Mouse (Mus musculus): ENCODE data around the gene Tspan4. TPM values are rescaled to one million over a fixed set of nuclear protein-coding genes. Genes with fewer than 3 reads are reported as not detected.
A peak's percentile ranks its signal among the peaks of the same experiment; 100 is the strongest.

The Tspan4 gene
- polyA plus RNA-seq, 1 experiment from 2014 or later = 61.5 TPM

GRCm38 (mm10) chr7:141470637-141470944 is 4.4 kb upstream of the Tspan4 start:
- Histone ChIP-seq H3K36me3 (ENCODE audit: control insufficient read depth, insufficient read depth) (peaks cover 27% of the 10 kb centered on the region), H3K27me3 (ENCODE audit: control insufficient read depth, insufficient read depth, low read length) (no peaks in the 10 kb centered on the region)
- 93% methylated on average over 10 of the region's 10 CpGs for WGBS

GRCm38 (mm10) chr7:141471236-141471635 is 3.8 kb upstream of the Tspan4 start:
- Histone ChIP-seq H3K9me3 (replicated peaks; ENCODE audit: control insufficient read depth, low read length) (no peaks in the 10 kb centered on the region), H3K9ac (ENCODE audit: low read length) (no peak overlapping the region), H3K27ac (ENCODE audit: low read length) (no peak overlapping the region), H3K4me1 (ENCODE audit: control insufficient read depth, insufficient read depth, low read length) (peaks cover 48% of the 10 kb centered on the region), H3K27me3 (ENCODE audit: control insufficient read depth, insufficient read depth, low read length) (no peaks in the 10 kb centered on the region), H3K36me3 (ENCODE audit: control insufficient read depth, insufficient read depth) (peaks cover 27% of the 10 kb centered on the region), H3K4me3 (ENCODE audit: low read length) (no peak overlapping the region), H3K4me2 (ENCODE audit: low read depth, low read length) (no peak overlapping the region)
- no peak for ATAC-seq (replicated peaks; ENCODE audit: extremely low read depth, insufficient read depth, low FRiP score)
- 79% methylated on average over 1 of the region's 1 CpGs for WGBS

More at GRCm38 (mm10) chr7:141470637-141470944, 4.4 kb upstream of the Tspan4 start:
- Histone ChIP-seq H3K4me1 (ENCODE audit: control insufficient read depth, insufficient read depth, low read length) (peaks cover 43% of the 10 kb centered on the region), H3K4me2 (ENCODE audit: low read depth, low read length) (no peak overlapping the region), H3K9ac (ENCODE audit: low read length) (no peak overlapping the region), H3K4me3 (ENCODE audit: low read length) (no peak overlapping the region), H3K9me3 (replicated peaks; ENCODE audit: control insufficient read depth, low read length) (no peaks in the 10 kb centered on the region), H3K27ac (ENCODE audit: low read length) (no peak overlapping the region)
- ATAC-seq (replicated peaks; ENCODE audit: extremely low read depth, insufficient read depth, low FRiP score) = no peak

DNA sequence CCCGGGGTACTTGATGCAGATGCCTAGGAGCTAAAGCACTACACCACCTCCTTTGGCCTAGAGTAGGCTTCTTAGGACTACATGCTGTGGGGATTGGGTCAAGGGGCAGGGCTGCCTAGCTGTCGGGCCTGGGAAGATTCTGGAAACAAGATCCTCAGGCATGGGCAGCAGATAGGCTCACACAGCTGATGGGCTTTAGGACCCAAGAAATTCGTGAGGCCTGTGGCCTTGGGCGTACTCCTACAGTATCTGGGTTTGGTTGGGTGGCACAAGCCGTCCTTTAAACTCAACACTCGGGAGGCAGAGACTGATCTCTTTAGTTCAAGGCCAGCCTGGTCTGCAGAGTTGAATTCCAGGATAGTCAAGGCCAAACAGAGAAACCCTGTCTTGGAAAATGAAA is 2.8 kb upstream of the Tspan4 start:
- peaks cover 27% of the 10 kb centered on the region for H3K36me3 ChIP-seq (ENCODE audit: control insufficient read depth, insufficient read depth)
- no peak overlapping the region for H3K4me3 ChIP-seq (ENCODE audit: low read length)
- WGBS = 75% methylated on average over 6 of the region's 6 CpGs
- no peak overlapping the region for H3K9ac ChIP-seq (ENCODE audit: low read length)
- no peaks in the 10 kb centered on the region for H3K9me3 ChIP-seq (replicated peaks; ENCODE audit: control insufficient read depth, low read length)
- H3K4me2 ChIP-seq (ENCODE audit: low read depth, low read length) = no peak overlapping the region
- no peak overlapping the region for H3K27ac ChIP-seq (ENCODE audit: low read length)
- ATAC-seq (replicated peaks; ENCODE audit: extremely low read depth, insufficient read depth, low FRiP score) = no peak
- H3K27me3 ChIP-seq (ENCODE audit: control insufficient read depth, insufficient read depth, low read length) = no peaks in the 10 kb centered on the region
- peaks cover 49% of the 10 kb centered on the region for H3K4me1 ChIP-seq (ENCODE audit: control insufficient read depth, insufficient read depth, low read length)

DNA sequence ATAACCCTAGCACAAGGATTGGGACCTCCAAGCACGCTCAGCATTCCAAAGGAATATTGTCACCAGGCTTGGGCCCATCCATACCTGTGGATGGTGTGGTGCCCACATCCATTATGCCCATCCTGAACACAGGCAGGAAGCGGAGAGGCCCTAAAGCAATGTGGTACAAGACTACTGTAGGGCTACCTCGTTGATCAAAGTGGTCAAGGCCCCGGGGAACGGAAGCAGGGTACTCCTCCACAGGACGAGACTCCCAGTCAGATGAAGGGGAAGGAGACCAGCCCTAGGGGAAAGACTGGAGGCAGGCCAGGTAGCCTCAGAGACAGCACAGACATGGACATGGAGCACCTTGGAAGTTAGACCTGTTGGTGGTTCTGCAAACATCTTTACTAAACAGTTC is 2.3 kb upstream of the Tspan4 start:
- Histone ChIP-seq H3K36me3 (ENCODE audit: control insufficient read depth, insufficient read depth) (peaks cover 27% of the 10 kb centered on the region), H3K27me3 (ENCODE audit: control insufficient read depth, insufficient read depth, low read length) (no peaks in the 10 kb centered on the region), H3K27ac (ENCODE audit: low read length) (no peak overlapping the region), H3K4me2 (ENCODE audit: low read depth, low read length) (no peak overlapping the region), H3K9ac (ENCODE audit: low read length) (no peak overlapping the region), H3K9me3 (replicated peaks; ENCODE audit: control insufficient read depth, low read length) (no peaks in the 10 kb centered on the region), H3K4me1 (ENCODE audit: control insufficient read depth, insufficient read depth, low read length) (peaks cover 55% of the 10 kb centered on the region), H3K4me3 (ENCODE audit: low read length) (no peak overlapping the region)
- 80% methylated on average over 6 of the region's 6 CpGs for WGBS
- ATAC-seq (replicated peaks; ENCODE audit: extremely low read depth, insufficient read depth, low FRiP score) = no peak

DNA sequence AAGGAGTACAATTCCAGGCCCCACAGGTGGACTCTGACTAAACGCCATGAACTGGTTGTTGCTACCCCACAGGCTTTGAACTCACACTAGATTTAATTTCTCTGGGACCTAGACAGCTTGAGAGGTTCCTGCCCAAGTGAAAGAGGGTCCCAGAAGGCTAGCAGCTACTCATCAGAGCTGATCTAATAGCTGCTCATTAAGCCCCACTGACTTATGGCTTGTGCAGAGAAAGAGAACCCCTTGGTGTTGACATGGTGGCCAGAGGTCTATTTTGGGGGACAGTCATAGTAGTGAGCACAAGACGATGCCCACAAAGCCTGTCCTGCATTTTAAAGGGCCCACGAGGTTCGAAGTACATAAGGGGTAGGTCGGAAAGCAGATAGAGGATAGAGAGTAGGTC is 880 bp upstream of the Tspan4 start:
- WGBS = 4% methylated on average over 5 of the region's 5 CpGs
- H3K4me1 ChIP-seq (ENCODE audit: control insufficient read depth, insufficient read depth, low read length) = peaks cover 52% of the 10 kb centered on the region

DNA sequence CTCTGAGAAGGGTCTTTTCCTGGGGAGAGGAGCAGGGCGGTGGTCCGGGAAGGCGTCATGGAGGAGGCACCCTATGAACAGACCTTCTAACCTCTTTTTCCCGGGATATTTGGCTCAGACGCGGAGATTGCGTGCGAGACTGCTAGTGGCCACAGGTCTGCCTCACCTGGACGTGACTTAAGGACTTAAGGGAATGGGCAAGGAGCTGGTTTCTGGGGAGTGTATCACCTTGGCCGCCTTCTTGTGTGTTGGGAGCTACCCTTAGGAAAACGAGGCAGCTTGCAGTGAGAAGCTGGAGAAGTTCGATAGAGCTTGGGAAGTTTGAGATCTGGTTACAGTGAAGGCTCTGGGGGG is 742 bp downstream of the Tspan4 start:
- H3K36me3 ChIP-seq (ENCODE audit: control insufficient read depth, insufficient read depth) = peaks cover 16% of the 10 kb centered on the region
- H3K4me1 ChIP-seq (ENCODE audit: control insufficient read depth, insufficient read depth, low read length) = peaks cover 46% of the 10 kb centered on the region
- no peaks in the 10 kb centered on the region for H3K27me3 ChIP-seq (ENCODE audit: control insufficient read depth, insufficient read depth, low read length)
- peak overlapping the region; percentile 70 for H3K4me3 ChIP-seq (ENCODE audit: low read length)
- peak overlapping the region; percentile 89 for H3K4me2 ChIP-seq (ENCODE audit: low read depth, low read length)
- peak overlapping the region; percentile 96 for H3K27ac ChIP-seq (ENCODE audit: low read length)
- H3K9me3 ChIP-seq (replicated peaks; ENCODE audit: control insufficient read depth, low read length) = no peaks in the 10 kb centered on the region
- under 1% methylated on average over 12 of the region's 12 CpGs for WGBS
- no peak; the same call in 1 of the 2 replicates for ATAC-seq (replicated peaks; ENCODE audit: extremely low read depth, insufficient read depth, low FRiP score)
- H3K9ac ChIP-seq (ENCODE audit: low read length) = peak overlapping the region; percentile 90

More for the DNA sequence above, 880 bp upstream of the Tspan4 start:
- Histone ChIP-seq H3K36me3 (ENCODE audit: control insufficient read depth, insufficient read depth) (peaks cover 27% of the 10 kb centered on the region), H3K9me3 (replicated peaks; ENCODE audit: control insufficient read depth, low read length) (no peaks in the 10 kb centered on the region), H3K4me2 (ENCODE audit: low read depth, low read length) (peak overlapping the region; percentile 89), H3K27ac (ENCODE audit: low read length) (peak overlapping the region; percentile 96; the same call in 1 of the 2 replicates), H3K4me3 (ENCODE audit: low read length) (peak overlapping the region; percentile 70), H3K27me3 (ENCODE audit: control insufficient read depth, insufficient read depth, low read length) (no peaks in the 10 kb centered on the region), H3K9ac (ENCODE audit: low read length) (peak overlapping the region; percentile 90)
- no peak for ATAC-seq (replicated peaks; ENCODE audit: extremely low read depth, insufficient read depth, low FRiP score)

DNA sequence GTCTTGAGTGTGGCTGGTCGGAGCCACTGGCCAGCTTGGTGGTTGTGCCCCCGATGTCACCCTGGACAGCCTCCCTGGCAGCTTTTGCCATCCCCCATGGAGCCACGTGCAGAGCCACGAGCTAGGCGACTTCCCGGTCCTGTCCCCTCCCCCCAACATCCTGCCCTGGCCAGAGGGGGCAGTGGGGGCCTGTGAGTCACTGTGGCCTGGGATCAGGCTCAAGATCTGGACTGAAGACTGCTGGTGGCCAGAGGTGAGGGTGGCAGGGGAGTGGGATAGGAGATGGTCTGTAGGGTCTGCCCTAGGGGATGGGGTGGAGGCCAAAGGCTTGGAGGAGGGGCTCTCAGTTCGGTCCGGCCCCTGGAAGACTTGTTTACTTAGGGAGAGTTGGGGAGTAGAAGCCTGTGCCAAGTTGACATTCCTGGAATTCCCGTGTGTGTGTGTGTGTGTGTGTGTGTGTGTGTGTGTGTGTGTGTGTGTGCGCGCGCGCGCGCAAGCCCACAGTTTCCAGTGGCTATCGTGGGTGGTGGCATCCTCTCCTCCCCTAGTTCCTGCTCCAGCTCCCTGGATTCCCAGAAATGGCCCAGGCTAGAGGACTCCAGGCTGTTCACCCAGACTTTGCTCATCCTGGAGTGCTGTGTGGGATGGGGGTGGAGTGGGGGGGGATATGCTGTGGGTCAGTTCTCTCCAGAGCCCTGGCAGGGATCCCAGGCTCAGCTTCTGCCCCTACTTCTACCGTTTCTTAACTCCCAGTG is 1.4 kb downstream of the Tspan4 start:
- no peaks in the 10 kb centered on the region for H3K27me3 ChIP-seq (ENCODE audit: control insufficient read depth, insufficient read depth, low read length)
- H3K4me1 ChIP-seq (ENCODE audit: control insufficient read depth, insufficient read depth, low read length) = peaks cover 51% of the 10 kb centered on the region
- peaks cover 10% of the 10 kb centered on the region for H3K36me3 ChIP-seq (ENCODE audit: control insufficient read depth, insufficient read depth)
- H3K4me2 ChIP-seq (ENCODE audit: low read depth, low read length) = peak overlapping the region; percentile 89
- H3K4me3 ChIP-seq (ENCODE audit: low read length) = peak overlapping the region; percentile 70
- under 1% methylated on average over 16 of the region's 17 CpGs for WGBS
- no peaks in the 10 kb centered on the region for H3K9me3 ChIP-seq (replicated peaks; ENCODE audit: control insufficient read depth, low read length)
- H3K9ac ChIP-seq (ENCODE audit: low read length) = peak overlapping the region; percentile 90
- H3K27ac ChIP-seq (ENCODE audit: low read length) = peak overlapping the region; percentile 96
- peak; percentile 56 for ATAC-seq (replicated peaks; ENCODE audit: extremely low read depth, insufficient read depth, low FRiP score)

- Histone ChIP-seq H3K27me3 (ENCODE audit: control insufficient read depth, insufficient read depth, low read length) (no peaks in the 10 kb centered on the region), H3K9me3 (replicated peaks; ENCODE audit: control insufficient read depth, low read length) (no peaks in the 10 kb centered on the region), H3K4me3 (ENCODE audit: low read length) (peak overlapping the region; percentile 70), H3K4me1 (ENCODE audit: control insufficient read depth, insufficient read depth, low read length) (peaks cover 55% of the 10 kb centered on the region), H3K4me2 (ENCODE audit: low read depth, low read length) (peak overlapping the region; percentile 89), H3K9ac (ENCODE audit: low read length) (peak overlapping the region; percentile 62), H3K27ac (ENCODE audit: low read length) (peak overlapping the region; percentile 96), H3K36me3 (ENCODE audit: control insufficient read depth, insufficient read depth) (peaks cover 7% of the 10 kb centered on the region)
- 8% methylated on average over 7 of the region's 7 CpGs for WGBS
- no peak for ATAC-seq (replicated peaks; ENCODE audit: extremely low read depth, insufficient read depth, low FRiP score)
These were observed 1.9 kb downstream of the Tspan4 start for GRCm38 (mm10) chr7:141476981-141477370.

DNA sequence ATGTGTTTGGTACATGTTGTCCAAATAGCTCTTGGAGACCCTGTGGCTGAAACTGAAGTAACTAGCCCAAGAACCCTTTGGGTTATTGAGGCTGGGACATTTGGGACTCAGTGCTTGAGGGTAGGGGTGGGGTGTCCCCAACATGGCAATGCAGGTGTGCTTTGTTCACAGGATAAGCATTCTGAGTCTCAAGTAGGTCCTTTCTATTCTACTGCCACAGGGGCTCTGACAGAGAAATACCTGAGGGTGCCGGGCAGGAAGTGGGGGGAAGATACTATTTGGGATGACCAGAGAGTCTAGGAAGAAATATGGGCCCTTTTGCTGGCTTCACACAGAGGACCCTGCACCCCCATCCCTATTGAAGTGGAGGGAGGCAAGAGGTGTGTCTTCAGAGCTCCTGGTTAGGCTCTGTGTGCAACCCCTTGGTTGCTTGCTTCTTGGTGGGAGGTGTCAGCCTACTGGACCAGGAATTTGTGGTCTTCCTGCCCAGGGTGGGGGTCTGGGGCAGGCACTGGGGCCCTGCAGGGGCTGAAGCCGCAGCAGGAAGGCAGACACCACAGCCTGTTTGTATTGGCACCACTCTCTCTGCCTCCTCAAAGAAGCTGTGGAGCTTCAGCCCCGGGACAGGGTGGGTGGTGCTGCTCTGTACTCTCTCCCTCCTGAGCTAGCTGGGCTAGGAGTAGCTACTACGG is 2.7 kb downstream of the Tspan4 start:
- peaks cover 61% of the 10 kb centered on the region for H3K4me1 ChIP-seq (ENCODE audit: control insufficient read depth, insufficient read depth, low read length)
- 0 out of 2 replicates have a peak, but pooled peaks have one; percentile 3 for ATAC-seq (replicated peaks; ENCODE audit: extremely low read depth, insufficient read depth, low FRiP score)
- H3K4me3 ChIP-seq (ENCODE audit: low read length) = peak overlapping the region; percentile 70; the same call in 1 of the 2 replicates
- peak overlapping the region; percentile 96 for H3K27ac ChIP-seq (ENCODE audit: low read length)
- no peaks in the 10 kb centered on the region for H3K27me3 ChIP-seq (ENCODE audit: control insufficient read depth, insufficient read depth, low read length)
- H3K4me2 ChIP-seq (ENCODE audit: low read depth, low read length) = peak overlapping the region; percentile 89
- peak overlapping the region; percentile 62 for H3K9ac ChIP-seq (ENCODE audit: low read length)
- peaks cover under 1% of the 10 kb centered on the region; the same call in 1 of the 2 replicates for H3K36me3 ChIP-seq (ENCODE audit: control insufficient read depth, insufficient read depth)
- H3K9me3 ChIP-seq (replicated peaks; ENCODE audit: control insufficient read depth, low read length) = no peaks in the 10 kb centered on the region
- WGBS = 48% methylated on average over 4 of the region's 4 CpGs
